Mouse (Mus musculus): ENCODE data around the gene Aurkb.

Gene Aurkb

GRCm38 (mm10) chr11:69036486-69037230 lies 8.8 kb upstream of the Aurkb start:
- in situ Hi-C loops (cut with MboI, MseI) = no loop called here

DNA sequence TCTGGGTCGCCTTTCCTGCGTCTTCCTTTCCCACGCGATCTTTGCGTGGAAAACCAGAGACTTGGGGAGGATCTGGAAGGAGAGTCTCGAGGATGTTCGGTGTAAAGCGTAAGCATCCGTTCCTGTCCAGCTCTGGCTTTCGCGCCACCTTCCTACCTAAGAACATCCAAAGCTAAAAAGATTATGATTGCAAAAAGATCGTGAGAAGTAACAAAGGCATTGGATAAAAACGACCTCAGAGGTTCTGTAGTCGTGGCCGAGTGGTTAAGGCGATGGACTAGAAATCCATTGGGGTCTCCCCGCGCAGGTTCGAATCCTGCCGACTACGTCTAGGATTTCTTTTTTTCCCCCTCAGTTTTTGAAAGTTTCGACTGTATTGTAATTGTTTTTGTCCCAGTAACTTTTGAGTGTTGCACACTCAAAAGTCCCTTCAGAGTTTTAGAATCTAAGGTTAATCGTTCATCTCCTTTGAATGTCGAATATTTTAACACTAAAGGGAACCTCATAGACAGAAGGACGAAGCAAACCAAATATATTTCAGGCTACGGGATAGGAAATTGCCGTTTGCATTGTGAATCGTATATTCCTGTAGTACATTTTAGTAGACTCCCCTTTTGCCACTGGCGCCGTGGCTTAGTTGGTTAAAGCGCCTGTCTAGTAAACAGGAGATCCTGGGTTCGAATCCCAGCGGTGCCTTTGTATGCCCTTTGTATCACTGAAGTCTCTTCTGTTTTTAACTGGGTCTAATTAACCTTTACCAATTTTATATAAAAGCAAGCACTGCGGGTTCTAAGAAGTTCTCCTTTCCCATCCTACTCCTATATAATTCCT lies 8.0 kb upstream of the Aurkb start:
- in situ Hi-C loops (cut with MboI, MseI) = no loop called here

GRCm38 (mm10) chr11:69038173-69038572 lies 7.3 kb upstream of the Aurkb start:
- in situ Hi-C loops (cut with MboI, MseI) = no loop called here

DNA sequence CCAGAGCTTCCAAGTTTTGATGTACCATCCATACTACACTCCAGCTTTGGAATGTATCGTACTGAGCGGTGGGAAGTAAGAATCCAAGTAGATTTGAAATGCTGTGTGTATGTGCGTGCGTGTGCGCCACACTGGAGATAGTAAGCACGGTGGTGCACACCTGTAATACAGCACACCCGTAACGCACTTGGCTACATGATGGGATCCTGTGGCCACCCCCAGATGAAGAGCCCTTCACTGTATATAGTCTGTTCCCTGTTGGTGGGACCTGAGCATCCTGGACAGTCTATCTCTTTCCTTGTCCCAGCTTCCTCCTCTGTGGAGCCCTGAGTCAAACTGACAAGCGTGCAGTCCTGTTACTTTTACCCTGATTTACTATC lies 938 bp downstream of the Aurkb start:
- in situ Hi-C loops (cut with MboI, MseI) = no loop called here

- in situ Hi-C loops (cut with MboI, MseI) = no loop called here
Measured at GRCm38 (mm10) chr11:69047592-69047991, 2.1 kb downstream of the Aurkb start.

- in situ Hi-C loops (cut with MboI, MseI) = no loop called here
Measured at GRCm38 (mm10) chr11:69048151-69048550, 2.7 kb downstream of the Aurkb start.

DNA sequence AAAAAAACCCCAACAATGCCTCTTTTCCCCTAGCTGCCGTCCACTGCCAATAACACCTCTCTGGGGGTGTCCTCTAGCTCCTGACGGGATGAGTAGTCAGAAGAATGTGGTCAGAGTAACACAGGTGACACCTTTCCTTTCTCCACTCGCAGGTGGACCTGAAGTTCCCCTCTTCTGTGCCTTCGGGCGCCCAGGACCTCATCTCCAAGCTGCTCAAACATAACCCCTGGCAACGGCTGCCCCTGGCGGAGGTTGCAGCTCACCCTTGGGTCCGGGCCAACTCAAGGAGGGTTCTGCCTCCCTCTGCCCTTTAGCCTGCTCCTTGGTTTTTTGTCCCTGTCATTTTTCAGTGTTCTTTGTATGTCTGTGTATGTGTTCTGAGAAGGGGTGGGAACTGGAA lies 5.3 kb downstream of the Aurkb start:
- in situ Hi-C loops (cut with MboI, MseI) = no loop called here

- in situ Hi-C loops (cut with MboI, MseI) = no loop called here
Measured at GRCm38 (mm10) chr11:69051771-69052170, 6.3 kb downstream of the Aurkb start.

DNA sequence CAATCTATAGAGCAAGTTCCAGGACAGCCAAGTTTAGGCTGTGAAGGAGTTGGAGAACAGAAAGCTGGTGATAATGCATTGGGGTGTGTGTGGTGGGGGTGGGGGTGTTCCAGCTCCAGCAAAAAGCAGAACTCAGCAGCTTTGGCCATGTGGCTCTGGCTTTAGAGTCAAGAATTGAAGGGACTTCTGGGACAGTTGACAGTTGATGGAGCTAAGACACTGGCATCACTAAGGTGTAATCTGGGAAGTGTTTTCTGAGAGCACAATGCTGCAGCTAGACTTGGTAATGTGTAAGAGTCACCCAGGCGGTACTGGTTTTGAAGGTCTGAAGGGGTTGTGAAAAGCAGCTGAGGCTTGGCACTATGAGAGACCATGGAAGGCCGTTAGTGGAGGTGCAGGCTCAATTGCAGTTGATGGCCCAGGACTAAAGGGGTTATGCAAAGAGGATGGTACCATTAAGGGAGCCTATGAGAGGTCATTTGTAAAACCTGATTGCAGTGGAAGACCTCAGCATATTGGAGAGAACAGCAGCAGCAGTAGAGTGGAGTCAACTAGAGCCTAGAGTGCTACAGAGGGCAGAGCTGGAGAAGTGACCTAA lies 7.5 kb downstream of the Aurkb start:
- in situ Hi-C loops (cut with MboI, MseI) = no loop called here

GRCm38 (mm10) chr11:69053848-69054247 lies 8.4 kb downstream of the Aurkb start:
- in situ Hi-C loops (cut with MboI, MseI) = no loop called here

- in situ Hi-C loops (cut with MboI, MseI) = no loop called here
Measured at GRCm38 (mm10) chr11:69058265-69058664, 12.8 kb downstream of the Aurkb start.

DNA sequence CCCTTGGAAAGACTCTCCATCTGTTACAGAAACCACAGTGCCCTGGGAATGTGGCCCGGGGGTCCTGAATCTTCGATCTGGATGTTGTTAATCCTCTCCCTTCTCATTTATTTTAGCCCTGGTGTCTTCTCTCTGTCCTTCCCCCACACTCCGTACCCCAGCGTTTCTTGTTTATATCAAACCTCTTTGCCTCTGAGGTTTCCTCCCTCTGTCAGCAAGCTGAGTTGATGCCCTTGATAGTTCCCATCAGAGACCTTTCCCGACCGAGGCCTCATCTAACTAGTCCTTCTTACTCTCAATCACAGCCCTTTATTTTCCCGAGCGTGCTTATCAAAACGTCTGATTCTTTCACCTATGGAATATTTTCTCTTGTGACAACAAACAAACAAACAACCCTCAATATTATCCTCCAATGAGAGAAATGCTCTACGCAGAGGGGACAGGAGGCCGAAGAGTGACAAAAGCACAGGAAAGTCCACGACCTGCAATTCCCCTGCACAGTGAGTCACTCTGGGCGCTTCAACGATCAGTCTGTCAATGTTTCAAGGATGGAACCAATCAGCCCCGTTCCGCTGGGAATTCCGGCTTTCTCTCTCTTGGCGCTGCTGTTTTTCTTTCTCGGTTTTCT lies 13.4 kb downstream of the Aurkb start:
- in situ Hi-C loops (cut with MboI, MseI) = no loop called here

- in situ Hi-C loops (cut with MboI, MseI) = no loop called here
Measured at GRCm38 (mm10) chr11:69059357-69059974, 14.0 kb downstream of the Aurkb start, which contains the start of gene Borcs6. Borcs6 (plus strand) TSS chr11:69059717.

DNA sequence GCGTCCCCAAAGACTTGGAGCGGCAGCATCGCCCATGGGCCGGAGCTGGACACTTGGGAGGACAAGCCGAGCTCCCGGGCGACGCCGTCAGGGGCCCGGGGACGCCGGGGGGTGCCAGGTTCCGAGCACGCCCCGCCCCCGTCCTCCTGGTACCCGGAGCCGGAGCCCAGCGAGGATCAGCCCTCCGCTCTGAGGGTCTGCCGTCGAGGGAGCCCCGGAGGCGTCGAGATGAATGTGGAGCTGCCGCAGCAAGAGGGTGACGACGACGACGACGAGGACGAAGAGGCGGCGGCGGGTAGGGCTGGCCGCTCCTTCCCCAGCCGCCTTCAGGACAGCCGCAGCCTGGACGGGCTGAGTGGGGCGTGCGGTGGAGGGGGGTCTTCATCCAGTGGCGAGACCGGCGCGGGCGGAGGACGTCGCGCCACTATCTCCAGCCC lies 14.5 kb downstream of the Aurkb start:
- in situ Hi-C loops (cut with MboI, MseI) = loop anchor here (5.0 kb wide), 1 partner anchor 62 kb away; the partner anchor contains the start of genes 9130213A22Rik and Hes7

- in situ Hi-C loops (cut with MboI, MseI) = loop anchor here (5.0 kb wide), 1 partner anchor 62 kb away; the partner anchor contains the start of genes 9130213A22Rik and Hes7
Measured at GRCm38 (mm10) chr11:69060448-69061254, 15.2 kb downstream of the Aurkb start.

GRCm38 (mm10) chr11:69061255-69061912 lies 15.9 kb downstream of the Aurkb start:
- in situ Hi-C loops (cut with MboI, MseI) = loop anchor here (5.0 kb wide), 1 partner anchor 61 kb away; the partner anchor contains the start of genes 9130213A22Rik and Hes7

DNA sequence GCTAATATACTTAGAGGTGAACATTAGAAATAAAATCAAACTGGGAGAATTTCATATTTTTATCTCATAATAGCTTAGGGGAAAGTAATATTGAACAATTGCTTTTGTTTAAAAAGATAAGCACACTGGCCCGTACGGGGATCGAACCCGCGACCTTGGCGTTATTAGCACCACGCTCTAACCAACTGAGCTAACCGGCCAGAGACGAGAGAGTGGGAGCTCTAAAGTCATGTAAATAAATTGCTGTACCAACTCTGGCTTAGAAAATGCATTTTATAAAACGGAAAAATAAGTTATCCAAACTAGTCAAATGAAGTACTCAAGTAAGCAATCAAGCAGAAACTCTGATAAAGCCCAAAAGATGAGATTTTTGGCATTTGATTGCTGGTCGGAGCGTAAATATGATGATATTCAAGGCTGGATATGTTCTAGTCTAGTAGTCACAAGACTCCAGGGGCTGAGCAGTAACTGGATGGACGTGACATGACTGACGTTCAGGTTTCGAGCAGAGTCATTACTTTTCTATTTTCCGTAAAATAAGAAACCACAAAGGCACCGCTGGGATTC lies 16.8 kb downstream of the Aurkb start:
- in situ Hi-C loops (cut with MboI, MseI) = loop anchor here (5.0 kb wide), 1 partner anchor 60 kb away; the partner anchor contains the start of genes 9130213A22Rik and Hes7

DNA sequence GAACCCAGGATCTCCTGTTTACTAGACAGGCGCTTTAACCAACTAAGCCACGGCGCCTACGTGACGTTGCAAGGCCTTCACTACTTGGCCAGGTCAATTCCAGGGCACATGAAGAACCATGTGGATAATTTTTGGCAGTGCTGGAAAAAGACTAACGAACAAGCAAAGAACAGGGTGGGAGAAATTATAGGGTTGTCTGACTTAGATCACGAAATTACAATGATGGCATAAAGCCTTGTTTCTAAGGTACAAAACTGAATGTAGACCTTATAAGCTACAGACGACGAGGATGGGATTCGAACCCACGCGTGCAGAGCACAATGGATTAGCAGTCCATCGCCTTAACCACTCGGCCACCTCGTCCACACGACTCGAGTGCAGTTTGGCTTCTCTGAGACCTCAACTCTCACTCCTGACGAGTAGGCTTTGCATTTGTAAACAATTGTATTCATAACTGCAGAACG lies 17.3 kb downstream of the Aurkb start:
- in situ Hi-C loops (cut with MboI, MseI) = loop anchor here (5.0 kb wide), 1 partner anchor 60 kb away; the partner anchor contains the start of genes 9130213A22Rik and Hes7
